8 mouse cellular contexts compared by ENCODE assay signal in genomic region chr12:112720216-112720615, GRCm38 (mm10). TPM values are rescaled to one million over a fixed set of nuclear protein-coding genes. Genes with fewer than 3 reads are reported as not detected.
DNase-seq lines count a peak whose midpoint lies in the region; ATAC-seq and TF ChIP-seq lines count a peak whose summit lies in the region.

Gene Cep170b, plus strand, starts transcription at chr12:112720455.

- no peaks in the 10 kb centered on the region for H3K27me3 ChIP-seq in C2C12 (ENCODE audit: control insufficient read depth, insufficient read depth, insufficient read length)
- H3K27me3 ChIP-seq in forebrain, embryonic 15.5 days: no peaks in the 10 kb centered on the region
- H3K27me3 ChIP-seq in kidney, embryonic 14.5 days (ENCODE audit: control insufficient read depth, insufficient read depth, low read length): 0 out of 2 replicates have a peak, but pooled peaks cover 3% of the 10 kb centered on the region
- H3K27me3 ChIP-seq in liver, embryonic 16.5 days (ENCODE audit: control insufficient read depth, insufficient read depth, low read depth, low read length): peaks cover 32% of the 10 kb centered on the region

- no peak within 1 kb of the TSS for H3ac ChIP-seq in C2C12 (ENCODE audit: control insufficient read depth, insufficient read length, low read depth)

- ATAC-seq in forebrain, embryonic 15.5 days (replicated peaks): no peak
- ATAC-seq in kidney, embryonic 14.5 days (ENCODE audit: low FRiP score, low TSS enrichment): no peak
- no peak for ATAC-seq in liver, embryonic 16.5 days (ENCODE audit: low read depth)

- no peak within 1 kb of the TSS for H3K4me3 ChIP-seq in C2C12 (ENCODE audit: insufficient read depth, poor library complexity, severe bottlenecking)
- H3K4me3 ChIP-seq in forebrain, embryonic 15.5 days: peak within 1 kb of the TSS; percentile 78
- H3K4me3 ChIP-seq in kidney, embryonic 14.5 days (ENCODE audit: low read length): peak within 1 kb of the TSS; percentile 72
- peak within 1 kb of the TSS; percentile 63 for H3K4me3 ChIP-seq in liver, embryonic 16.5 days (ENCODE audit: low read depth, low read length)

- H3K27ac ChIP-seq in forebrain, embryonic 15.5 days (replicated peaks): no peak within 1 kb of the TSS
- H3K27ac ChIP-seq in kidney, embryonic 14.5 days (ENCODE audit: low read depth, low read length): peak within 1 kb of the TSS; percentile 91
- H3K27ac ChIP-seq in liver, embryonic 16.5 days (ENCODE audit: low read length): peak within 1 kb of the TSS; percentile 57

- no peaks in the 10 kb centered on the region for H3K9me3 ChIP-seq in forebrain, embryonic 15.5 days
- no peaks in the 10 kb centered on the region for H3K9me3 ChIP-seq in kidney, embryonic 14.5 days (ENCODE audit: control insufficient read depth, low read length)
- H3K9me3 ChIP-seq in liver, embryonic 16.5 days (replicated peaks; ENCODE audit: control insufficient read depth, low read length): no peaks in the 10 kb centered on the region

- DNase-seq in cerebellum, adult 11-12 months: peak; percentile 30
- DNase-seq in cerebellum, postnatal 14 days: no peak
- no peak for DNase-seq in cerebellum, postnatal 36 days
- no peak for DNase-seq in spleen, postnatal 4 days (ENCODE audit: low spot score in 2 of 2)

- H3K4me1 ChIP-seq in forebrain, embryonic 15.5 days: peaks cover 24% of the 10 kb centered on the region
- peaks cover 31% of the 10 kb centered on the region for H3K4me1 ChIP-seq in kidney, embryonic 14.5 days (ENCODE audit: control insufficient read depth, insufficient read depth, low read length)
- H3K4me1 ChIP-seq in liver, embryonic 16.5 days (ENCODE audit: control insufficient read depth, low read depth, low read length): peaks cover 3% of the 10 kb centered on the region

- H3K36me3 ChIP-seq in C2C12 (ENCODE audit: control insufficient read depth, insufficient read depth): peaks cover 10% of the 10 kb centered on the region
- H3K36me3 ChIP-seq in forebrain, embryonic 15.5 days: no peaks in the 10 kb centered on the region
- no peaks in the 10 kb centered on the region; the same call in 1 of the 2 replicates for H3K36me3 ChIP-seq in kidney, embryonic 14.5 days (ENCODE audit: control insufficient read depth, insufficient read depth, low read length)
- H3K36me3 ChIP-seq in liver, embryonic 16.5 days (ENCODE audit: control insufficient read depth, insufficient read depth): no peaks in the 10 kb centered on the region

- peak within 1 kb of the TSS; percentile 85 for H3K4me2 ChIP-seq in forebrain, embryonic 15.5 days (replicated peaks)
- peak within 1 kb of the TSS; percentile 82 for H3K4me2 ChIP-seq in kidney, embryonic 14.5 days (replicated peaks; ENCODE audit: low read depth, low read length)
- H3K4me2 ChIP-seq in liver, embryonic 16.5 days (ENCODE audit: low read depth, low read length): peak within 1 kb of the TSS; percentile 2

- H3K79me2 ChIP-seq in C2C12 (ENCODE audit: control insufficient read depth, insufficient read depth): peaks cover 25% of the 10 kb centered on the region

- peak within 1 kb of the TSS; percentile 80; the same call in 1 of the 2 replicates for H3K9ac ChIP-seq in forebrain, embryonic 15.5 days (replicated peaks)
- peak within 1 kb of the TSS; percentile 70 for H3K9ac ChIP-seq in kidney, embryonic 14.5 days (ENCODE audit: low read depth, low read length)
- peak within 1 kb of the TSS; percentile 10; the same call in 1 of the 2 replicates for H3K9ac ChIP-seq in liver, embryonic 16.5 days (ENCODE audit: low read depth, low read length)

- peaks cover 5% of the 10 kb centered on the region for H3K79me3 ChIP-seq in C2C12 (ENCODE audit: low read depth)

- WGBS in forebrain, embryonic 15.5 days: 78% methylated on average over 6 of the region's 6 CpGs
- WGBS in kidney, embryonic 14.5 days: 43% methylated on average over 6 of the region's 6 CpGs
- WGBS in liver, embryonic 16.5 days (ENCODE audit: insufficient replicate concordance): 44% methylated on average over 6 of the region's 6 CpGs

- TF ChIP-seq CTCF in C2C12 (IDR thresholded peaks at IDR 0.05; ENCODE audit: control insufficient read depth, insufficient read depth, insufficient read length): no peak

TF ChIP-seq in C2C12, 6 proteins besides CTCF, POLR2A, EP300 and RAD21:
- TF ChIP-seq FOSL1 (IDR thresholded peaks at IDR 0.05; ENCODE audit: insufficient read depth, low read length, poor library complexity, severe bottlenecking): no peak
- TF ChIP-seq MAX (IDR thresholded peaks at IDR 0.05): no peak
- no peak for TF ChIP-seq MYOG (IDR thresholded peaks at IDR 0.05; ENCODE audit: control insufficient read depth, extremely low read depth, insufficient read length)
- no peak for TF ChIP-seq CEBPB (IDR thresholded peaks at IDR 0.05; ENCODE audit: low read depth)
- no peak for TF ChIP-seq MYOD1 (IDR thresholded peaks at IDR 0.05; ENCODE audit: control insufficient read depth, insufficient read length, low read depth)
- TF ChIP-seq USF1 (IDR thresholded peaks at IDR 0.05; ENCODE audit: low read depth): no peak

RNA-seq across cellular contexts. Expression of gene Cep170b, which starts in this region (rescaled TPM):
- 33.3 TPM for polyA plus RNA-seq in C2C12 (2012; fragmentation: generic; extraction: Trizol)
- 24.0 and 27.0 TPM in 2 replicates for polyA plus RNA-seq in forebrain, embryonic 15.5 days (2015; fragmentation: Nextera tagmentation; extraction: Ambion mirVana)
- 11.5 and 15.1 TPM in 2 replicates for polyA plus RNA-seq in kidney, embryonic 14.5 days (2014; fragmentation: Nextera tagmentation; extraction: Ambion mirVana)
- 2.8 and 3.6 TPM in 2 replicates for polyA plus RNA-seq in liver, embryonic 16.5 days (2015; fragmentation: Nextera tagmentation; extraction: Ambion mirVana)

Comparison
In these comparisons a context has a peak if more than half of its experiments do, and no peak if none do; other contexts are left out.
1. H3K4me2 ChIP-seq: peak in every context shown above with its lines; median percentile 85 in forebrain, embryonic 15.5 days; 82 in kidney, embryonic 14.5 days; 2 in liver, embryonic 16.5 days.
2. H3K9ac ChIP-seq: peak in every context shown above with its lines; median percentile 80 in forebrain, embryonic 15.5 days; 70 in kidney, embryonic 14.5 days; 10 in liver, embryonic 16.5 days.